Mouse (Mus musculus) myocyte (in vitro differentiated cells): Measurements from ENCODE around the gene Stox2. TPM values are rescaled to one million over a fixed set of nuclear protein-coding genes. Genes with fewer than 3 reads are reported as not detected.

Source experiments
- H3K27me3 ChIP-seq: one replicate; pipeline ENCODE4 v1.6.1; 2011; ENCODE audit not compliant: control insufficient read depth, insufficient read depth, insufficient read length
- H3K36me3 ChIP-seq: one replicate; pipeline ENCODE4 v1.6.1; 2011; ENCODE audit not compliant: control insufficient read depth, insufficient read depth
- H3K4me2 ChIP-seq: one replicate; pipeline ENCODE4 v1.6.1; 2011; ENCODE audit warnings: low read depth, control low read depth
- H3K4me3 ChIP-seq: one replicate; pipeline ENCODE4 v1.5.1; 2011; ENCODE audit warnings: mild to moderate bottlenecking, control low read depth, moderate library complexity
- H3K79me2 ChIP-seq: one replicate; pipeline ENCODE4 v1.6.1; 2011; ENCODE audit not compliant: control insufficient read depth, insufficient read depth
- H3ac ChIP-seq: one replicate; pipeline ENCODE4 v1.6.1; 2011; ENCODE audit not compliant: control insufficient read depth, insufficient read length
- CEBPB ChIP-seq: IDR thresholded peaks from 2 replicates; pipeline ENCODE4 v1.6.1; 2011; ENCODE audit warnings: mild to moderate bottlenecking, moderate library complexity; ENCODE audit not compliant: poor library complexity, insufficient read depth, severe bottlenecking
- E2F4 ChIP-seq: IDR thresholded peaks from one replicate; pipeline ENCODE4 v1.6.1; 2011; ENCODE audit warnings: mild to moderate bottlenecking, control low read depth, moderate library complexity; ENCODE audit not compliant: insufficient read depth
- MAX ChIP-seq: IDR thresholded peaks from one replicate; pipeline ENCODE4 v1.6.1; 2011; ENCODE audit warnings: low read depth, mild to moderate bottlenecking, control low read depth
- MYOD1 ChIP-seq, 3 experiments: IDR thresholded peaks; one replicate each; pipeline ENCODE4 v1.6.1; 2011; ENCODE audit warnings: control low read depth in 2 of 3, low read depth in 2 of 3, mild to moderate bottlenecking in 2 of 3, moderate library complexity in 1 of 3; ENCODE audit not compliant: insufficient read length in 2 of 3, control insufficient read depth in 1 of 3
- MYOG ChIP-seq, 3 experiments: IDR thresholded peaks; one replicate each; pipeline ENCODE4 v1.6.1; 2011; ENCODE audit warnings: control low read depth in 2 of 3, low read depth in 2 of 3, mild to moderate bottlenecking in 2 of 3; ENCODE audit not compliant: insufficient read length in 2 of 3, control insufficient read depth in 1 of 3, insufficient read depth in 1 of 3
- POLR2A ChIP-seq: IDR thresholded peaks from one replicate; pipeline ENCODE4 v1.6.1; 2011; ENCODE audit warnings: low read depth, mild to moderate bottlenecking, control low read depth, moderate library complexity; ENCODE audit not compliant: insufficient read length
- POLR2AphosphoS2 ChIP-seq: IDR thresholded peaks from one replicate; pipeline ENCODE4 v1.6.1; 2011; ENCODE audit warnings: low read depth, control low read depth; ENCODE audit not compliant: insufficient read length
- REST ChIP-seq: IDR thresholded peaks from one replicate; pipeline ENCODE4 v1.6.1; 2011; ENCODE audit warnings: mild to moderate bottlenecking, control low read depth, moderate library complexity; ENCODE audit not compliant: insufficient read depth, insufficient read length
- SRF ChIP-seq: IDR thresholded peaks from one replicate; pipeline ENCODE4 v1.6.1; 2011; ENCODE audit warnings: low read depth; ENCODE audit not compliant: control insufficient read depth, insufficient read length
- TCF12 ChIP-seq: IDR thresholded peaks from one replicate; pipeline ENCODE4 v1.6.1; 2011; ENCODE audit warnings: mild to moderate bottlenecking, control low read depth; ENCODE audit not compliant: poor library complexity, insufficient read depth, severe bottlenecking
- TCF3 ChIP-seq: IDR thresholded peaks from one replicate; pipeline ENCODE4 v1.6.1; 2011; ENCODE audit warnings: low read depth, control low read depth; ENCODE audit not compliant: insufficient read length
- USF1 ChIP-seq: IDR thresholded peaks from one replicate; pipeline ENCODE4 v1.6.1; 2011; ENCODE audit warnings: low read depth, mild to moderate bottlenecking, control low read depth, moderate library complexity
- polyA plus RNA-seq: library from polyadenylated mRNA; unstranded; fragments of >200 nt; fragmentation: generic; extraction: Trizol; gene quantifications from one replicate; pipeline ENCODE4 v1.2.1, GENCODE M21; 2012; ENCODE audit warnings: missing spikeins

The Stox2 gene
- polyA plus RNA-seq, 1 experiment = not detected

- no peaks in the 10 kb centered on the region for H3K27me3 ChIP-seq
- no peaks in the 10 kb centered on the region for H3K36me3 ChIP-seq
- TF ChIP-seq MYOD1 (IDR thresholded peaks at IDR 0.05; ENCODE audit: control insufficient read depth in 1 of 3, insufficient read length in 2 of 3, low read depth in 2 of 3) (no peak), POLR2A (no peak)
- H3K4me3 ChIP-seq = no peak overlapping the region
- H3K79me2 ChIP-seq = no peaks in the 10 kb centered on the region
- no peak overlapping the region for H3ac ChIP-seq
- H3K4me2 ChIP-seq = no peak overlapping the region
These were observed 300.9 kb downstream of the Stox2 start for GRCm38 (mm10) chr8:47145258-47145657.

- H3K4me3 ChIP-seq = no peak overlapping the region
- TF ChIP-seq REST = no peak
- TF ChIP-seq MYOG (IDR thresholded peaks at IDR 0.05; ENCODE audit: control insufficient read depth in 1 of 3, insufficient read depth in 1 of 3, insufficient read length in 2 of 3, low read depth in 2 of 3) = no peak
- no peak for TF ChIP-seq MAX
- TF ChIP-seq E2F4 = no peak
- TF ChIP-seq POLR2A = no peak
- no peak for TF ChIP-seq USF1
- no peak for TF ChIP-seq POLR2AphosphoS2
- no peak for TF ChIP-seq MYOD1 (IDR thresholded peaks at IDR 0.05; ENCODE audit: control insufficient read depth in 1 of 3, insufficient read length in 2 of 3, low read depth in 2 of 3)
- TF ChIP-seq SRF = no peak
- TF ChIP-seq CEBPB = no peak
- no peak for TF ChIP-seq TCF12
- TF ChIP-seq TCF3 = no peak
- no peak overlapping the region for H3K4me2 ChIP-seq
- H3ac ChIP-seq = no peak overlapping the region
- H3K79me2 ChIP-seq = no peaks in the 10 kb centered on the region
- H3K27me3 ChIP-seq = peaks cover 8% of the 10 kb centered on the region
- H3K36me3 ChIP-seq = no peaks in the 10 kb centered on the region
These were observed 310.1 kb downstream of the Stox2 start for GRCm38 (mm10) chr8:47136047-47136446.

- Histone ChIP-seq H3ac (no peak overlapping the region), H3K79me2 (no peaks in the 10 kb centered on the region), H3K36me3 (no peaks in the 10 kb centered on the region), H3K4me3 (no peak overlapping the region), H3K27me3 (peaks cover 8% of the 10 kb centered on the region), H3K4me2 (no peak overlapping the region)
- no peak for TF ChIP-seq MYOG (IDR thresholded peaks at IDR 0.05; ENCODE audit: control insufficient read depth in 1 of 3, insufficient read depth in 1 of 3, insufficient read length in 2 of 3, low read depth in 2 of 3)
- TF ChIP-seq TCF12 = no peak
- no peak for TF ChIP-seq MAX
- TF ChIP-seq CEBPB = no peak
- TF ChIP-seq TCF3 = no peak
- TF ChIP-seq MYOD1 (IDR thresholded peaks at IDR 0.05; ENCODE audit: control insufficient read depth in 1 of 3, insufficient read length in 2 of 3, low read depth in 2 of 3) = no peak
- no peak for TF ChIP-seq POLR2A
- no peak for TF ChIP-seq USF1
- TF ChIP-seq POLR2AphosphoS2 = no peak
- TF ChIP-seq E2F4 = no peak
- no peak for TF ChIP-seq REST
- TF ChIP-seq SRF = no peak
These were observed 310.6 kb downstream of the Stox2 start for GRCm38 (mm10) chr8:47135586-47135985.

GRCm38 (mm10) chr8:47134736-47135135 is 311.4 kb downstream of the Stox2 start:
- Histone ChIP-seq H3ac (no peak overlapping the region), H3K27me3 (peaks cover 8% of the 10 kb centered on the region), H3K4me2 (no peak overlapping the region), H3K36me3 (no peaks in the 10 kb centered on the region), H3K79me2 (no peaks in the 10 kb centered on the region), H3K4me3 (no peak overlapping the region)
- TF ChIP-seq TCF12 (no peak), MYOG (IDR thresholded peaks at IDR 0.05; ENCODE audit: control insufficient read depth in 1 of 3, insufficient read depth in 1 of 3, insufficient read length in 2 of 3, low read depth in 2 of 3) (no peak), E2F4 (no peak), REST (no peak), MAX (no peak), POLR2AphosphoS2 (no peak), MYOD1 (IDR thresholded peaks at IDR 0.05; ENCODE audit: control insufficient read depth in 1 of 3, insufficient read length in 2 of 3, low read depth in 2 of 3) (no peak), POLR2A (no peak), CEBPB (no peak), SRF (no peak), USF1 (no peak)

GRCm38 (mm10) chr8:47133381-47133780 is 312.8 kb downstream of the Stox2 start:
- H3K4me3 ChIP-seq = no peak overlapping the region
- TF ChIP-seq MAX (no peak), SRF (no peak), POLR2A (no peak), REST (no peak), TCF3 (no peak), E2F4 (no peak), TCF12 (no peak), MYOG (IDR thresholded peaks at IDR 0.05; ENCODE audit: control insufficient read depth in 1 of 3, insufficient read depth in 1 of 3, insufficient read length in 2 of 3, low read depth in 2 of 3) (no peak)
- H3ac ChIP-seq = no peak overlapping the region
- no peaks in the 10 kb centered on the region for H3K36me3 ChIP-seq
- peaks cover under 1% of the 10 kb centered on the region for H3K27me3 ChIP-seq
- no peaks in the 10 kb centered on the region for H3K79me2 ChIP-seq
- no peak overlapping the region for H3K4me2 ChIP-seq

Other genes starting within 250 kb of the Stox2 start
- gene Trappc11, start 87.1 kb upstream of the Stox2 start, polyA plus RNA-seq = 16.7 TPM
- gene Rwdd4a, start 87.3 kb upstream of the Stox2 start, polyA plus RNA-seq = 15.5 TPM
- 9.1 TPM for gene Ing2, start 229.2 kb upstream of the Stox2 start, polyA plus RNA-seq